Mouse (Mus musculus): Measurements from ENCODE around the gene Serpina3m.

GRCm38 (mm10) chr12:104314253-104314652, 24.0 kb upstream of the Serpina3m start, which contains the start of gene Serpina3j:
- TF ChIP-seq CTCF (conservative IDR thresholded peaks at IDR 0.05 in 1 of 2, IDR thresholded peaks at IDR 0.05 in 1 of 2; ENCODE audit: low read depth in 2 of 2, low read length in 2 of 2) = no peak
- TF ChIP-seq MAX (IDR thresholded peaks at IDR 0.05; ENCODE audit: low read length) = no peak
- no peak for TF ChIP-seq POLR2A (IDR thresholded peaks at IDR 0.05; ENCODE audit: low read depth, low read length)
- TF ChIP-seq CHD1 (IDR thresholded peaks at IDR 0.05; ENCODE audit: low read depth, low read length) = no peak
- no peak for TF ChIP-seq RCOR1 (conservative IDR thresholded peaks at IDR 0.05; ENCODE audit: low read depth, low read length)
- TF ChIP-seq ELF1 (IDR thresholded peaks at IDR 0.05; ENCODE audit: low read depth, low read length) = no peak
- no peak for TF ChIP-seq EP300 (IDR thresholded peaks at IDR 0.05; ENCODE audit: low read length)
- no peak for TF ChIP-seq ZKSCAN1 (IDR thresholded peaks at IDR 0.05; ENCODE audit: borderline replicate concordance, low read depth, low read length)
- TF ChIP-seq USF1 (IDR thresholded peaks at IDR 0.05; ENCODE audit: low read depth, low read length) = no peak
- TF ChIP-seq RAD21 (IDR thresholded peaks at IDR 0.05; ENCODE audit: low read depth, low read length) = no peak

Measured in CH12.LX (cell line).